Mouse (Mus musculus) neural tube, embryonic 11.5 days (tissue): ENCODE measurements around the gene Gon7. TPM values are rescaled to one million over a fixed set of nuclear protein-coding genes. Genes with fewer than 3 reads are reported as not detected.

Source experiments
- ATAC-seq: fragments of 200-750 bp; cut with Nextera tagmentation; 2 replicates; pipeline ENCODE4 v1.8.0; 2017; ENCODE audit warnings: moderate number of reproducible peaks, mild to moderate bottlenecking, moderate TSS enrichment, moderate library complexity; ENCODE audit not compliant: insufficient read depth, low FRiP score, low TSS enrichment
- DNase-seq: peaks from one replicate; pipeline ENCODE4 v3.0.0-alpha.2; 2015; ENCODE audit warnings: low spot score
- H3K27ac ChIP-seq: fragments of 300-500 bp; sonication (generic); 2 replicates; pipeline ENCODE4 v1.5.1; 2014; ENCODE audit warnings: low read depth, mild to moderate bottlenecking, low read length
- H3K27me3 ChIP-seq: fragments of 300-500 bp; sonication (generic); 2 replicates; pipeline ENCODE4 v1.6.1; 2014; ENCODE audit warnings: mild to moderate bottlenecking, low read length, mixed read lengths; ENCODE audit not compliant: control insufficient read depth, insufficient read depth
- H3K36me3 ChIP-seq: fragments of 300-500 bp; sonication (generic); 2 replicates; pipeline ENCODE4 v1.6.1; 2014; ENCODE audit warnings: mild to moderate bottlenecking, low read length, moderate library complexity, mixed read lengths; ENCODE audit not compliant: control insufficient read depth, insufficient read depth
- H3K4me1 ChIP-seq: fragments of 300-500 bp; sonication (generic); 2 replicates; pipeline ENCODE4 v1.6.1; 2014; ENCODE audit warnings: low read length, mixed read lengths; ENCODE audit not compliant: control insufficient read depth, insufficient read depth
- H3K4me2 ChIP-seq: fragments of 300-500 bp; sonication (generic); 2 replicates; pipeline ENCODE4 v1.6.1; 2014; ENCODE audit warnings: low read depth, mild to moderate bottlenecking, moderate library complexity
- H3K4me3 ChIP-seq: fragments of 300-500 bp; sonication (generic); 2 replicates; pipeline ENCODE4 v1.5.1; 2014; ENCODE audit warnings: low read depth, low read length
- H3K9ac ChIP-seq: fragments of 300-500 bp; sonication (generic); 2 replicates; pipeline ENCODE4 v1.6.1; 2014; ENCODE audit warnings: mild to moderate bottlenecking, low read length
- H3K9me3 ChIP-seq: fragments of 300-500 bp; sonication (generic); 2 replicates; pipeline ENCODE4 v1.6.1; 2016; ENCODE audit warnings: low read length; ENCODE audit not compliant: control insufficient read depth
- WGBS: fragments of 180-500 bp; shearing (Covaris S2); extraction: QIAGEN DNeasy Blood & Tissue Kit; methylation state at CpG from one replicate; pipeline ENCODE4 v1.1.7; 2014; 5-methylcytosine and 5-hydroxymethylcytosine counted together
- polyA plus RNA-seq: library from polyadenylated mRNA; unstranded; fragments of >200 nt; fragmentation: Nextera tagmentation; extraction: Ambion mirVana; gene quantifications from 2 replicates; pipeline ENCODE4 v1.2.1, GENCODE M21; 2014

Gene Gon7
- polyA plus RNA-seq, result 37.8 and 41.2 TPM in 2 replicates

- peak within 1 kb of the TSS; percentile 76 for H3K9ac ChIP-seq
- H3K4me2 ChIP-seq, result peak within 1 kb of the TSS; percentile 84
- H3K27ac ChIP-seq, result peak within 1 kb of the TSS; percentile 66
- H3K27me3 ChIP-seq, result no peaks in the 10 kb centered on the region
- peak; percentile 98 for DNase-seq
- H3K9me3 ChIP-seq, result no peaks in the 10 kb centered on the region
- H3K36me3 ChIP-seq, result no peaks in the 10 kb centered on the region
- H3K4me3 ChIP-seq, result peak within 1 kb of the TSS; percentile 67
- ATAC-seq, result peak; percentile 96
- WGBS, result under 1% methylated on average over 72 of the region's 73 CpGs
- peaks cover 3% of the 10 kb centered on the region for H3K4me1 ChIP-seq
Measured at GRCm38 (mm10) chr12:102757689-102758402, at the start of gene Gon7, which contains the start of the genes Gm28051 and Ubr7. TSS of gene Gon7 (minus strand) at chr12:102757803. TSS of gene Gm28051 (minus strand) at chr12:102757765. TSS of gene Ubr7 (plus strand) at chr12:102757967.

- no peak overlapping the region for H3K9ac ChIP-seq
- no peak overlapping the region for H3K4me3 ChIP-seq
- no peak overlapping the region for H3K27ac ChIP-seq
- no peak overlapping the region for H3K4me2 ChIP-seq
- DNase-seq, result no peak
- no peaks in the 10 kb centered on the region for H3K36me3 ChIP-seq
- H3K9me3 ChIP-seq, result no peaks in the 10 kb centered on the region
- H3K27me3 ChIP-seq, result no peaks in the 10 kb centered on the region
- ATAC-seq, result no peak
- H3K4me1 ChIP-seq, result no peaks in the 10 kb centered on the region
- 93% methylated on average over 2 of the region's 2 CpGs for WGBS
Measured at GRCm38 (mm10) chr12:102799528-102799927, 41.9 kb upstream of the Gon7 start.

- no peak for DNase-seq
- no peak for ATAC-seq
- 84% methylated on average over 7 of the region's 7 CpGs for WGBS
- H3K4me2 ChIP-seq, result no peak overlapping the region
- H3K27ac ChIP-seq, result no peak overlapping the region
- no peak overlapping the region for H3K4me3 ChIP-seq
- no peaks in the 10 kb centered on the region for H3K4me1 ChIP-seq
- H3K9me3 ChIP-seq, result no peaks in the 10 kb centered on the region
- H3K36me3 ChIP-seq, result peaks cover 9% of the 10 kb centered on the region
- no peaks in the 10 kb centered on the region for H3K27me3 ChIP-seq
- no peak overlapping the region for H3K9ac ChIP-seq
Measured at GRCm38 (mm10) chr12:102787927-102788326, 30.3 kb upstream of the Gon7 start.

- 85% methylated on average over 5 of the region's 5 CpGs for WGBS
- ATAC-seq, result no peak
- Histone ChIP-seq H3K36me3 (peaks cover 7% of the 10 kb centered on the region), H3K9ac (no peak overlapping the region), H3K27me3 (no peaks in the 10 kb centered on the region), H3K4me2 (no peak overlapping the region), H3K4me3 (no peak overlapping the region), H3K9me3 (no peaks in the 10 kb centered on the region), H3K27ac (no peak overlapping the region), H3K4me1 (no peaks in the 10 kb centered on the region)
- no peak for DNase-seq
Measured at GRCm38 (mm10) chr12:102785593-102785985, 28.0 kb upstream of the Gon7 start.

- no peak overlapping the region for H3K4me3 ChIP-seq
- DNase-seq (no peak), ATAC-seq (no peak)
- H3K27me3 ChIP-seq, result no peaks in the 10 kb centered on the region
- peaks cover 4% of the 10 kb centered on the region for H3K36me3 ChIP-seq
- WGBS, result 90% methylated on average over 19 of the region's 19 CpGs
- no peaks in the 10 kb centered on the region for H3K9me3 ChIP-seq
- H3K4me1 ChIP-seq, result no peaks in the 10 kb centered on the region
- H3K9ac ChIP-seq, result no peak overlapping the region
- no peak overlapping the region for H3K4me2 ChIP-seq
- H3K27ac ChIP-seq, result no peak overlapping the region
Measured at GRCm38 (mm10) chr12:102784899-102785592, 27.4 kb upstream of the Gon7 start.

GRCm38 (mm10) chr12:102782841-102783240, 25.2 kb upstream of the Gon7 start:
- no peak overlapping the region for H3K9ac ChIP-seq
- no peak overlapping the region for H3K4me2 ChIP-seq
- no peak overlapping the region for H3K27ac ChIP-seq
- no peak overlapping the region for H3K4me3 ChIP-seq
- no peaks in the 10 kb centered on the region for H3K9me3 ChIP-seq
- H3K27me3 ChIP-seq, result no peaks in the 10 kb centered on the region
- DNase-seq, result no peak
- no peak for ATAC-seq
- 91% methylated on average over 5 of the region's 5 CpGs for WGBS
- no peaks in the 10 kb centered on the region for H3K4me1 ChIP-seq
- H3K36me3 ChIP-seq, result peaks cover 4% of the 10 kb centered on the region

GRCm38 (mm10) chr12:102779452-102779851, 21.8 kb upstream of the Gon7 start:
- 45% methylated on average over 3 of the region's 3 CpGs for WGBS
- no peaks in the 10 kb centered on the region for H3K4me1 ChIP-seq
- no peak for ATAC-seq
- no peaks in the 10 kb centered on the region for H3K9me3 ChIP-seq
- H3K4me3 ChIP-seq, result no peak overlapping the region
- no peaks in the 10 kb centered on the region for H3K27me3 ChIP-seq
- no peak overlapping the region for H3K9ac ChIP-seq
- DNase-seq, result no peak
- no peak overlapping the region for H3K4me2 ChIP-seq
- H3K36me3 ChIP-seq, result peaks cover 3% of the 10 kb centered on the region; the same call in 1 of the 2 replicates
- no peak overlapping the region for H3K27ac ChIP-seq

GRCm38 (mm10) chr12:102778151-102778550, 20.5 kb upstream of the Gon7 start:
- no peak for DNase-seq
- Histone ChIP-seq H3K27me3 (no peaks in the 10 kb centered on the region), H3K4me1 (no peaks in the 10 kb centered on the region), H3K4me2 (no peak overlapping the region), H3K27ac (no peak overlapping the region), H3K9ac (no peak overlapping the region), H3K9me3 (no peaks in the 10 kb centered on the region), H3K4me3 (no peak overlapping the region), H3K36me3 (peaks cover 3% of the 10 kb centered on the region; the same call in 1 of the 2 replicates)
- no peak for ATAC-seq
- 83% methylated on average over 5 of the region's 5 CpGs for WGBS

- WGBS, result 95% methylated on average over 14 of the region's 14 CpGs
- no peaks in the 10 kb centered on the region for H3K27me3 ChIP-seq
- DNase-seq, result no peak
- no peaks in the 10 kb centered on the region for H3K4me1 ChIP-seq
- H3K9me3 ChIP-seq, result no peaks in the 10 kb centered on the region
- H3K27ac ChIP-seq, result no peak overlapping the region
- no peak overlapping the region for H3K9ac ChIP-seq
- H3K4me2 ChIP-seq, result no peak overlapping the region
- H3K36me3 ChIP-seq, result peaks cover 13% of the 10 kb centered on the region
- no peak for ATAC-seq
- no peak overlapping the region for H3K4me3 ChIP-seq
Measured at GRCm38 (mm10) chr12:102776035-102776434, 18.4 kb upstream of the Gon7 start.
